In the genomic region with DNA sequence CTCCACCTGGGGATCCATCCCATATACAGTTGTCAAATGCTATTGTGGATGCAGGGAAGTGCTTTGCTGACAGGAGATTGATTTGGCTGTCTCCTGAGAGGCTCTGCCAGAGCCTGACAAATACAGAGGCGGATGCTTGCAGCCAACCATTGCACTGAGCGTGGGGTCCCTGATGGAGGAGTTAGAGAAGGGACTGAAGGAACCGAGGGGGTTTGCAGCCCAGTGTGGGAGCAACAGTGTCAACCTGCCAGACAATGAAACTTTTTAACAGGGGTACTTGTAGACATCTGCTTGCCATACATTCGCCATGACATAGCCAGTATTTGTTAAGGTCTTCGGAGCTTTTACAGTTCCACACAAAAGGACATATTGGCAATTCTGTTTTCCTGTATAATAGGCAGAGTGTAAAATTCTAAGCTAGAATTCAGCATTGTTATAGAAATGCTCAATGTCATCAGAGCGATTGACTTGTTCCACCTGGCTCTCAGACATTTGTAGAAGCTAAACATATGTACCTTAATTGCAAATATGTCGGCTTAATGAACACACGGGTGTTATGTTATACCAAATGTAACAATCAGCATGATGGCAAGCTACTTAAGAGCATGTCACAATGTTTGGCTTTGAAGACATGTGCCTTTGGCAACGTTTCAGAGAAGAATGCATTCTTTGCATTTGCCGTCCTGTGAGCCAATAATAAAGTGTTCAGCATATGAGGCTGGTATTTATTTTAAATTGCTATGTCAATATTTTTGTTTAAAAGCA, we compare ENCODE assay signal across 19 mouse cellular contexts.
"Had no signal": no experiment of that assay in that cellular context is flagged by ENCODE, and none has a peak within 500 bp of the region (broad histone marks: within the 10 kb centered on the region; RNA-seq: fewer than 3 reads in every experiment).

No protein-coding gene starts in this region.

- H3K36me3 ChIP-seq: lung, embryonic 15.5 days; midbrain, embryonic 10.5 days; midbrain, embryonic 12.5 days; neural tube, embryonic 13.5 days; neural tube, embryonic 15.5 days; stomach, embryonic 15.5 days had no signal

- DNase-seq: lung, adult 18-20 months; lung, postnatal 14 days; lung, postnatal 4 days; midbrain, embryonic 14.5 days; retina, postnatal 1 day; right cerebral cortex, adult 18-20 months; thymus, adult 2 months; thymus, postnatal 25 days; thymus, postnatal 4 days had no signal

- H3K9me3 ChIP-seq: lung, embryonic 15.5 days; midbrain, embryonic 10.5 days; midbrain, embryonic 12.5 days; neural tube, embryonic 13.5 days; neural tube, embryonic 15.5 days; stomach, embryonic 15.5 days had no signal

- H3K27me3 ChIP-seq: lung, embryonic 15.5 days; midbrain, embryonic 12.5 days; neural tube, embryonic 13.5 days; neural tube, embryonic 15.5 days; stomach, embryonic 15.5 days had no signal

- ATAC-seq: lung, postnatal 0 days; midbrain, embryonic 16.5 days had no signal

- H3K27ac ChIP-seq: lung, embryonic 15.5 days; midbrain, embryonic 10.5 days; midbrain, embryonic 12.5 days; neural tube, embryonic 13.5 days; neural tube, embryonic 15.5 days; stomach, embryonic 15.5 days; stomach, postnatal 0 days had no signal

- H3K9ac ChIP-seq: lung, embryonic 15.5 days; midbrain, embryonic 12.5 days; neural tube, embryonic 13.5 days; neural tube, embryonic 15.5 days; stomach, embryonic 15.5 days had no signal

- H3K4me1 ChIP-seq: lung, embryonic 15.5 days; neural tube, embryonic 13.5 days; neural tube, embryonic 15.5 days; stomach, embryonic 15.5 days had no signal

- H3K4me2 ChIP-seq: lung, embryonic 15.5 days; midbrain, embryonic 12.5 days; neural tube, embryonic 13.5 days; neural tube, embryonic 15.5 days; stomach, embryonic 15.5 days had no signal

- H3K4me3 ChIP-seq: lung, embryonic 15.5 days; midbrain, embryonic 10.5 days; midbrain, embryonic 12.5 days; myocyte; neural tube, embryonic 13.5 days; neural tube, embryonic 15.5 days; stomach, embryonic 15.5 days had no signal
